Mouse (Mus musculus): ENCODE results near the gene Ech1. TPM values are rescaled to one million over a fixed set of nuclear protein-coding genes. Genes with fewer than 3 reads are reported as not detected.

Ech1 gene
- total RNA-seq, 2 experiments from 2014 or later: 110 to 180 TPM

GRCm38 (mm10) chr7:28850642-28851041 is 25.6 kb downstream of the Ech1 start:
- ATAC-seq (replicated peaks; ENCODE audit: poor library complexity): no peak

GRCm38 (mm10) chr7:28859953-28860352 is 34.9 kb downstream of the Ech1 start:
- ATAC-seq (replicated peaks; ENCODE audit: poor library complexity): no peak

- no peak for ATAC-seq (replicated peaks; ENCODE audit: poor library complexity)
These were observed 35.9 kb downstream of the Ech1 start for GRCm38 (mm10) chr7:28860898-28861297.

GRCm38 (mm10) chr7:28862817-28863499 is 37.9 kb downstream of the Ech1 start:
- no peak for ATAC-seq (replicated peaks; ENCODE audit: poor library complexity)

- no peak for ATAC-seq (replicated peaks; ENCODE audit: poor library complexity)
These were observed 38.5 kb downstream of the Ech1 start, which contains the start of gene Lgals7 for GRCm38 (mm10) chr7:28863540-28863939. Lgals7 (plus strand) TSS chr7:28863853.

GRCm38 (mm10) chr7:28864288-28864750 is 39.3 kb downstream of the Ech1 start:
- no peak for ATAC-seq (replicated peaks; ENCODE audit: poor library complexity)

- ATAC-seq (replicated peaks; ENCODE audit: poor library complexity): peak; percentile 90
These were observed 40.7 kb downstream of the Ech1 start for GRCm38 (mm10) chr7:28865481-28866300.

- ATAC-seq (replicated peaks; ENCODE audit: poor library complexity): no peak
These were observed 41.9 kb downstream of the Ech1 start for GRCm38 (mm10) chr7:28866769-28867507.

GRCm38 (mm10) chr7:28867508-28868340 is 42.7 kb downstream of the Ech1 start:
- peak; percentile 62 for ATAC-seq (replicated peaks; ENCODE audit: poor library complexity)

GRCm38 (mm10) chr7:28870901-28871664 is 46.1 kb downstream of the Ech1 start:
- peak; percentile 79 for ATAC-seq (replicated peaks; ENCODE audit: poor library complexity)

- ATAC-seq (replicated peaks; ENCODE audit: poor library complexity): no peak
These were observed 49.5 kb downstream of the Ech1 start for GRCm38 (mm10) chr7:28874565-28874964.

GRCm38 (mm10) chr7:28876099-28876498 is 51.1 kb downstream of the Ech1 start:
- ATAC-seq (replicated peaks; ENCODE audit: poor library complexity): no peak

- ATAC-seq (replicated peaks; ENCODE audit: poor library complexity): peak; percentile 89
These were observed 52.1 kb downstream of the Ech1 start for GRCm38 (mm10) chr7:28877155-28877554.

- ATAC-seq (replicated peaks; ENCODE audit: poor library complexity): no peak
These were observed 52.8 kb downstream of the Ech1 start for GRCm38 (mm10) chr7:28877856-28878255.

- ATAC-seq (replicated peaks; ENCODE audit: poor library complexity): peak; percentile 38
These were observed 54.6 kb downstream of the Ech1 start for GRCm38 (mm10) chr7:28879606-28880005.

GRCm38 (mm10) chr7:28880554-28880953 is 55.5 kb downstream of the Ech1 start:
- no peak for ATAC-seq (replicated peaks; ENCODE audit: poor library complexity)

- no peak for ATAC-seq (replicated peaks; ENCODE audit: poor library complexity)
These were observed 56.2 kb downstream of the Ech1 start, which contains the start of gene Capn12 for GRCm38 (mm10) chr7:28881199-28881598. Capn12 (plus strand) TSS chr7:28881422.
